Mouse (Mus musculus): ENCODE results near the gene Magel2.

- TF ChIP-seq CTCF (IDR thresholded peaks at IDR 0.05; ENCODE audit: low read depth, low read length) (peak; percentile 15; the same call in 1 of the 2 replicates), POLR2A (IDR thresholded peaks at IDR 0.05; ENCODE audit: extremely low read depth, insufficient read depth, low read length) (no peak)
Observed at GRCm38 (mm10) chr7:62428337-62428736, 51.5 kb downstream of the Magel2 start.
